8 mouse cellular contexts compared by ENCODE assay signal in genomic region chr12:16568936-16569650, GRCm38 (mm10). TPM values are rescaled to one million over a fixed set of nuclear protein-coding genes. Genes with fewer than 3 reads are reported as not detected.
DNase-seq lines count a peak whose midpoint lies in the region; ATAC-seq and TF ChIP-seq lines count a peak whose summit lies in the region.

No protein-coding gene starts in this region.

- no peak overlapping the region for H3K9ac ChIP-seq in heart, embryonic 14.5 days (ENCODE audit: low read length)
- H3K9ac ChIP-seq in stomach, embryonic 14.5 days (replicated peaks; ENCODE audit: low read depth, low read length), result no peak overlapping the region
- H3K9ac ChIP-seq in stomach, postnatal 0 days (ENCODE audit: low read length), result no peak overlapping the region

- H3K9me3 ChIP-seq in heart, embryonic 14.5 days (ENCODE audit: control insufficient read depth, low read length), result no peaks in the 10 kb centered on the region
- H3K9me3 ChIP-seq in stomach, embryonic 14.5 days (ENCODE audit: control insufficient read depth, low read depth, low read length), result no peaks in the 10 kb centered on the region
- H3K9me3 ChIP-seq in stomach, postnatal 0 days (ENCODE audit: control insufficient read depth, low read length), result no peaks in the 10 kb centered on the region

- no peak overlapping the region for H3K4me2 ChIP-seq in heart, embryonic 14.5 days (ENCODE audit: low read length)
- no peak overlapping the region for H3K4me2 ChIP-seq in stomach, embryonic 14.5 days (replicated peaks; ENCODE audit: low read depth, low read length)
- H3K4me2 ChIP-seq in stomach, postnatal 0 days (replicated peaks; ENCODE audit: low read depth), result no peak overlapping the region

- ATAC-seq in heart, embryonic 14.5 days (ENCODE audit: insufficient number of reproducible peaks, insufficient read depth, low FRiP score, low read depth), result no peak
- 0 out of 2 replicates have a peak, but pooled peaks have one; percentile 5 for ATAC-seq in stomach, embryonic 14.5 days (ENCODE audit: insufficient number of reproducible peaks, insufficient read depth, low FRiP score, low read depth)
- ATAC-seq in stomach, postnatal 0 days (ENCODE audit: low FRiP score, low TSS enrichment), result no peak

- 46% methylated on average over 11 of the region's 11 CpGs for WGBS in heart, embryonic 14.5 days
- WGBS in stomach, embryonic 14.5 days, result 76% methylated on average over 11 of the region's 11 CpGs
- 73% methylated on average over 11 of the region's 11 CpGs for WGBS in stomach, postnatal 0 days

- no peak for DNase-seq in heart, adult 8-10 months (ENCODE audit: low spot score)
- no peak for DNase-seq in stomach, postnatal 0 days (ENCODE audit: low spot score)
- peak; percentile 59 for DNase-seq in lung, postnatal 36 days
- DNase-seq in right cerebral cortex, postnatal 25 days, result no peak
- no peak for DNase-seq in embryo, embryonic 10 days (ENCODE audit: low spot score)
- no peak for DNase-seq in urinary bladder, postnatal 25 days (ENCODE audit: low spot score)

- no peak overlapping the region for H3K4me3 ChIP-seq in heart, embryonic 14.5 days (ENCODE audit: control insufficient read depth in 1 of 2, insufficient read depth in 1 of 2, low read depth in 1 of 2, low read length in 2 of 2)
- H3K4me3 ChIP-seq in stomach, embryonic 14.5 days (ENCODE audit: low read depth, low read length), result no peak overlapping the region
- H3K4me3 ChIP-seq in stomach, postnatal 0 days (ENCODE audit: low read depth, low read length), result no peak overlapping the region

- H3K36me3 ChIP-seq in heart, embryonic 14.5 days (ENCODE audit: control insufficient read depth, insufficient read depth, low read length), result peaks cover 50% of the 10 kb centered on the region
- peaks cover 10% of the 10 kb centered on the region; the same call in 1 of the 2 replicates for H3K36me3 ChIP-seq in stomach, embryonic 14.5 days (ENCODE audit: control insufficient read depth, insufficient read depth, low read length)
- H3K36me3 ChIP-seq in stomach, postnatal 0 days (ENCODE audit: control insufficient read depth, insufficient read depth, low read length), result peaks cover 3% of the 10 kb centered on the region

- no peak for TF ChIP-seq CTCF in stomach, postnatal 0 days (IDR thresholded peaks at IDR 0.05; ENCODE audit: low read depth)

- H3K27me3 ChIP-seq in heart, embryonic 14.5 days (ENCODE audit: control insufficient read depth, insufficient read depth, low read length), result no peaks in the 10 kb centered on the region
- H3K27me3 ChIP-seq in stomach, embryonic 14.5 days (ENCODE audit: control insufficient read depth, insufficient read depth, low read length), result no peaks in the 10 kb centered on the region
- H3K27me3 ChIP-seq in stomach, postnatal 0 days (ENCODE audit: control insufficient read depth, insufficient read depth, low read length), result no peaks in the 10 kb centered on the region

- no peak for TF ChIP-seq EP300 in stomach, postnatal 0 days (optimal IDR thresholded peaks at IDR 0.05)

- H3K27ac ChIP-seq in heart, embryonic 14.5 days (replicated peaks in 1 of 2; ENCODE audit: control insufficient read depth in 1 of 2, insufficient read depth in 1 of 2, low read depth in 2 of 2, low read length in 2 of 2), result peak overlapping the region; percentile 45 to 55
- no peak overlapping the region for H3K27ac ChIP-seq in stomach, embryonic 14.5 days (ENCODE audit: low read length)
- no peak overlapping the region for H3K27ac ChIP-seq in stomach, postnatal 0 days (replicated peaks)

- peaks cover 9 to 15% of the 10 kb centered on the region in 2 experiments for H3K4me1 ChIP-seq in heart, embryonic 14.5 days (ENCODE audit: control insufficient read depth in 2 of 2, insufficient read depth in 2 of 2, low read length in 2 of 2)
- H3K4me1 ChIP-seq in stomach, embryonic 14.5 days (ENCODE audit: control insufficient read depth, insufficient read depth, low read length), result no peaks in the 10 kb centered on the region
- no peaks in the 10 kb centered on the region for H3K4me1 ChIP-seq in stomach, postnatal 0 days (replicated peaks; ENCODE audit: control insufficient read depth, insufficient read depth)

RNA-seq across cellular contexts. Expression of gene Lpin1, which starts 41.7 kb away (rescaled TPM):
- 7.4 and 7.9 TPM in 2 replicates for polyA plus RNA-seq in heart, embryonic 14.5 days (2014; fragmentation: Nextera tagmentation; extraction: Ambion mirVana)
- total RNA-seq in heart, adult 8-10 months (2022), result 100 to 1,000 TPM; 152 to 176 (median 162) TPM
- 4.8 and 6.5 TPM in 2 replicates for polyA plus RNA-seq in stomach, embryonic 14.5 days (2014; fragmentation: Nextera tagmentation; extraction: Ambion mirVana)
- polyA plus RNA-seq in stomach, postnatal 0 days (2015; fragmentation: Nextera tagmentation; extraction: Ambion mirVana), result 1.6 and 1.8 TPM in 2 replicates

Comparison
In these comparisons a context has a peak if more than half of its experiments do, and no peak if none do; other contexts are left out.
1. H3K27ac ChIP-seq: peak in heart, embryonic 14.5 days (2 of 2); none in stomach, embryonic 14.5 days (single experiment) and stomach, postnatal 0 days (single experiment).